8 mouse cellular contexts compared by ENCODE assay signal in genomic region chr12:100849421-100850138, GRCm38 (mm10). TPM values are rescaled to one million over a fixed set of nuclear protein-coding genes. Genes with fewer than 3 reads are reported as not detected.
DNase-seq lines count a peak whose midpoint lies in the region; ATAC-seq lines count a peak whose summit lies in the region.

No protein-coding gene starts in this region.

- H3K27ac ChIP-seq in embryonic facial prominence, embryonic 13.5 days = no peak overlapping the region
- no peak overlapping the region for H3K27ac ChIP-seq in hindbrain, embryonic 15.5 days (replicated peaks)

- no peaks in the 10 kb centered on the region for H3K27me3 ChIP-seq in embryonic facial prominence, embryonic 13.5 days
- no peaks in the 10 kb centered on the region for H3K27me3 ChIP-seq in hindbrain, embryonic 15.5 days
- H3K27me3 ChIP-seq in splenic B cell, adult 2 months (ENCODE audit: control insufficient read depth, insufficient read depth, low read length, poor library complexity, severe bottlenecking) = no peaks in the 10 kb centered on the region

- peak; percentile 43; the same call in 1 of the 2 replicates for ATAC-seq in embryonic facial prominence, embryonic 13.5 days (ENCODE audit: insufficient number of reproducible peaks, insufficient read depth, low FRiP score, low TSS enrichment, low read depth)
- peak; percentile 78; the same call in 1 of the 2 replicates for ATAC-seq in hindbrain, embryonic 15.5 days (ENCODE audit: low FRiP score, low read depth)

- intact Hi-C loops in heart, postnatal 25 days (cut with DNase I) = loop anchor here (1.0 to 10.0 kb wide), 2 partner anchors 77 to 185 kb away; no protein-coding TSS in a partner anchor

- no peaks in the 10 kb centered on the region for H3K9me3 ChIP-seq in embryonic facial prominence, embryonic 13.5 days
- H3K9me3 ChIP-seq in hindbrain, embryonic 15.5 days = no peaks in the 10 kb centered on the region

- WGBS in embryonic facial prominence, embryonic 13.5 days = 81% methylated on average over 7 of the region's 7 CpGs
- 80% methylated on average over 7 of the region's 7 CpGs for WGBS in hindbrain, embryonic 15.5 days

- no peak overlapping the region for H3K9ac ChIP-seq in embryonic facial prominence, embryonic 13.5 days
- H3K9ac ChIP-seq in hindbrain, embryonic 15.5 days = no peak overlapping the region

- H3K4me1 ChIP-seq in embryonic facial prominence, embryonic 13.5 days = no peaks in the 10 kb centered on the region
- 0 out of 2 replicates have a peak, but pooled peaks cover 3% of the 10 kb centered on the region for H3K4me1 ChIP-seq in hindbrain, embryonic 15.5 days (replicated peaks)

- H3K4me2 ChIP-seq in embryonic facial prominence, embryonic 13.5 days = no peak overlapping the region
- no peak overlapping the region for H3K4me2 ChIP-seq in hindbrain, embryonic 15.5 days

- no peak overlapping the region for H3K4me3 ChIP-seq in embryonic facial prominence, embryonic 13.5 days
- no peak overlapping the region for H3K4me3 ChIP-seq in hindbrain, embryonic 15.5 days

- peak; percentile 48 to 75 for DNase-seq in heart, adult 18-20 months
- no peak for DNase-seq in heart, postnatal 25 days (ENCODE audit: low spot score)
- peak; percentile 50 for DNase-seq in adrenal gland, postnatal 14 days
- peak; percentile 58 for DNase-seq in left cerebral cortex, adult 11 months (ENCODE audit: low spot score)
- DNase-seq in lung, postnatal 36 days = peak; percentile 68
- DNase-seq in splenic B cell, adult 2 months (ENCODE audit: low read depth, low spot score) = peak; percentile 79

- H3K36me3 ChIP-seq in embryonic facial prominence, embryonic 13.5 days = no peaks in the 10 kb centered on the region
- H3K36me3 ChIP-seq in hindbrain, embryonic 15.5 days = no peaks in the 10 kb centered on the region
- H3K36me3 ChIP-seq in splenic B cell, adult 2 months (ENCODE audit: control insufficient read depth, insufficient read depth, low read length, poor library complexity, severe bottlenecking) = no peaks in the 10 kb centered on the region

RNA-seq across cellular contexts. Expression of gene Gpr68, which starts 58.4 kb away (rescaled TPM):
- 1 to 10 TPM in 1 of 2 experiments, under 1 TPM in 1; 0.45 to 1.5 TPM for total RNA-seq in heart, adult 18-20 months (2021)
- under 1 TPM; 0.23 to 0.92 TPM for total RNA-seq in heart, postnatal 25 days (2021)
- total RNA-seq in adrenal gland, postnatal 14 days (2021) = 0.85 and 3.1 TPM in 2 replicates
- 0.62 and 0.69 TPM in 2 replicates for polyA plus RNA-seq in embryonic facial prominence, embryonic 13.5 days (2015; fragmentation: Nextera tagmentation; extraction: Ambion mirVana)
- polyA plus RNA-seq in hindbrain, embryonic 15.5 days (2015; fragmentation: Nextera tagmentation; extraction: Ambion mirVana) = 6.1 and 6.3 TPM in 2 replicates
